Mouse (Mus musculus) myocyte (in vitro differentiated cells): ENCODE measurements at regions not wholly inside any gene's neighbourhood (a gene's known extent, or its start where the extent isn't known, plus 50 kb on each side); places are given as distances from the start of the nearest gene placed in this dataset.

ENCODE experiments used
- E2F4 ChIP-seq: IDR thresholded peaks from one replicate; pipeline ENCODE4 v1.6.1; 2011; ENCODE audit warnings: mild to moderate bottlenecking, control low read depth, moderate library complexity; ENCODE audit not compliant: insufficient read depth
- MAX ChIP-seq: IDR thresholded peaks from one replicate; pipeline ENCODE4 v1.6.1; 2011; ENCODE audit warnings: low read depth, mild to moderate bottlenecking, control low read depth
- MYOD1 ChIP-seq, 3 experiments: IDR thresholded peaks; one replicate each; pipeline ENCODE4 v1.6.1; 2011; ENCODE audit warnings: control low read depth in 2 of 3, low read depth in 2 of 3, mild to moderate bottlenecking in 2 of 3, moderate library complexity in 1 of 3; ENCODE audit not compliant: insufficient read length in 2 of 3, control insufficient read depth in 1 of 3
- MYOG ChIP-seq, 3 experiments: IDR thresholded peaks; one replicate each; pipeline ENCODE4 v1.6.1; 2011; ENCODE audit warnings: control low read depth in 2 of 3, low read depth in 2 of 3, mild to moderate bottlenecking in 2 of 3; ENCODE audit not compliant: insufficient read length in 2 of 3, control insufficient read depth in 1 of 3, insufficient read depth in 1 of 3
- POLR2A ChIP-seq: IDR thresholded peaks from one replicate; pipeline ENCODE4 v1.6.1; 2011; ENCODE audit warnings: low read depth, mild to moderate bottlenecking, control low read depth, moderate library complexity; ENCODE audit not compliant: insufficient read length
- REST ChIP-seq: IDR thresholded peaks from one replicate; pipeline ENCODE4 v1.6.1; 2011; ENCODE audit warnings: mild to moderate bottlenecking, control low read depth, moderate library complexity; ENCODE audit not compliant: insufficient read depth, insufficient read length
- TCF12 ChIP-seq: IDR thresholded peaks from one replicate; pipeline ENCODE4 v1.6.1; 2011; ENCODE audit warnings: mild to moderate bottlenecking, control low read depth; ENCODE audit not compliant: poor library complexity, insufficient read depth, severe bottlenecking
- USF1 ChIP-seq: IDR thresholded peaks from one replicate; pipeline ENCODE4 v1.6.1; 2011; ENCODE audit warnings: low read depth, mild to moderate bottlenecking, control low read depth, moderate library complexity

DNA sequence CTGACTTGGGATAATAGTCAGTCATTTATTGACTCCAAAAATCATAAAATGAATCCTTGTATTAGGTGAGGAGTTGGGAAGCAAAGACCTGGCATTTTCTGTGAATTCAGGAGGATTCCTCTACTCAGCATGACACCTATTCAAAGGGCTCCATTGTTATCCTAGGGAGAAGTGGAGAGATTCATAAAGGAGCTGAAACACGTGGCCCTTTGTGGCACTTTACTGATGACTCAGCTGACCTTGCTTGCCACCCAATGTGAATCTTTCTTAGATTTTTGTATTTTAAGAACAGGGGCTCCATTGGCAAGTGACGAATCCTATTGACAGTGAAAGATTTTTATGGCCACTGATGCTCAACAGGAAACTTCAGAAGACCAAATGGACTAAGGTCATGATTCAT, 619.2 kb upstream of the Pkn2 start:
- TF ChIP-seq MYOG (IDR thresholded peaks at IDR 0.05; ENCODE audit: control insufficient read depth in 1 of 3, insufficient read depth in 1 of 3, insufficient read length in 2 of 3, low read depth in 2 of 3), result no peak
- no peak for TF ChIP-seq MYOD1 (IDR thresholded peaks at IDR 0.05; ENCODE audit: control insufficient read depth in 1 of 3, insufficient read length in 2 of 3, low read depth in 2 of 3)
- TF ChIP-seq POLR2A, result no peak
- TF ChIP-seq E2F4, result no peak
- TF ChIP-seq MAX, result no peak
- no peak for TF ChIP-seq TCF12
- TF ChIP-seq REST, result no peak
- no peak for TF ChIP-seq USF1
